Mouse (Mus musculus): Measurements from ENCODE around the gene Ube2d3.

DNA sequence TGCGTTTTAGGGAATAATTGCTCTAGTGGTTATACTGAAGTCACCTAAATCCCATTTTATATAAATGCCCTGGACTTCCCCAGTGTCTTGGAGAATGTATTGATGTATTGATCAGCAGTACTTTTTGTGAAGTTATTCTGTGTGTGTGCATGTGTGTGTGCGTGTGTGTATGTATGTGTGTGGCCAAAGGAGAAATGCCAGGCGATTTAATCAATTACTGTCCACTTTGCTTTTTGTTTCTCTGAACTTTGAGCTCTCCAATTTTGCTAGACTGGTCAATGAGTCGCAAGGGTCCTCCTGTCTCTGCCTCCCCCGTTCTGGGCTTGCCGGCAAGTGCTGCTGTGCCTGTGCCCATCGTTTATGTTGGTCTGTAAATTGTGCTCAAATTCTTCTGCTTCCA, 69.6 kb downstream of the Ube2d3 start:
- TF ChIP-seq CTCF (IDR thresholded peaks at IDR 0.05; ENCODE audit: borderline replicate concordance, insufficient read depth, low read depth, low read length), result no peak
- TF ChIP-seq POLR2A (IDR thresholded peaks at IDR 0.05; ENCODE audit: borderline replicate concordance, insufficient read depth, low read length), result no peak

All from cerebellum, adult 2 months (tissue).